Mouse (Mus musculus): ENCODE results near the gene Lmf1.

DNA sequence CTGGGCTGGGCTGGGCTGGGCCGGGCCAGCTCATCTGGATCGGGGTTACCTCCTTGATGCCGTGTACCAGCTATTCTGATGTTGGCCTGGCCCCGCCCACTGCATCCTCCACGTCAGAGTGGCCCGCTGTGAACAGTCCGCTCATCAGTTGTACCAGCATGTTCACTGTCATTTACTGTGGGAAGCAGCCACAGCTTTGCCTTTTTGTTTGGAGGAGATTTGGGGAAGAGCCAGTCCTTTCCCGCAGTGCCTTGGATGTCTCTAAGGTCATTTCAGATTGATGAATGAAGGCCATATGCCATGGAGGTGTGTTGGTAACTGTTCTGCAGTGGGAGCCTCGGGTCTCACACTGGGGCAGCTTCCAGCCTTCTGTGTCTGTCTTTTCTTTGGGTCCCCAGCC lies 33.7 kb downstream of the Lmf1 start:
- TF ChIP-seq CTCF (IDR thresholded peaks at IDR 0.05; ENCODE audit: borderline replicate concordance, insufficient read depth, low read length) = no peak
- no peak for TF ChIP-seq POLR2A (IDR thresholded peaks at IDR 0.05; ENCODE audit: low read depth, low read length)

All from embryonic fibroblast, embryonic 13.5 days (primary cell).